Mouse (Mus musculus) MEL (cell line): ENCODE data around the gene Krt15. TPM values are rescaled to one million over a fixed set of nuclear protein-coding genes. Genes with fewer than 3 reads are reported as not detected.

Source experiments
- DNase-seq: peaks from one replicate; pipeline ENCODE4 v3.0.0; 2011; ENCODE audit warnings: low read depth, low spot score
- H3K27ac ChIP-seq: 2 replicates; pipeline ENCODE4 v1.5.1; 2012; ENCODE audit warnings: low read depth, mild to moderate bottlenecking, control low read depth, low read length, moderate library complexity; ENCODE audit not compliant: control insufficient read depth
- H3K27me3 ChIP-seq, 2 experiments: fragments of 150-350 bp in 1 of 2; sonication (generic) in 1 of 2; 2 replicates each; pipeline ENCODE4 v1.6.1; 2012; ENCODE audit warnings: low read length in 2 of 2, mild to moderate bottlenecking in 2 of 2, improper control_type of control experiment in 1 of 2, moderate library complexity in 1 of 2; ENCODE audit not compliant: insufficient read depth in 2 of 2, control insufficient read depth in 1 of 2
- H3K36me3 ChIP-seq, 2 experiments: 2 replicates each; pipeline ENCODE4 v1.6.1; 2012 to 2014; ENCODE audit warnings: low read length in 2 of 2, improper control_type of control experiment in 1 of 2, inconsistent platforms in 1 of 2, mild to moderate bottlenecking in 1 of 2; ENCODE audit not compliant: insufficient read depth in 2 of 2, control insufficient read depth in 1 of 2
- H3K4me1 ChIP-seq, 2 experiments: fragments of 150-350 bp in 1 of 2; sonication (generic) in 1 of 2; 2 replicates each; pipeline ENCODE4 v1.6.1; 2012; ENCODE audit warnings: low read length in 2 of 2, improper control_type of control experiment in 1 of 2, mild to moderate bottlenecking in 1 of 2; ENCODE audit not compliant: insufficient read depth in 2 of 2, control insufficient read depth in 1 of 2
- H3K4me3 ChIP-seq, 2 experiments: fragments of 150-350 bp in 1 of 2; sonication (generic) in 1 of 2; 2 replicates each; pipeline ENCODE4 v1.5.1; 2012; ENCODE audit warnings: low read depth in 2 of 2, low read length in 2 of 2, mild to moderate bottlenecking in 2 of 2, moderate library complexity in 2 of 2, control low read depth in 1 of 2, improper control_type of control experiment in 1 of 2; ENCODE audit not compliant: control insufficient read depth in 1 of 2, insufficient read depth in 1 of 2
- H3K79me2 ChIP-seq: 2 replicates; pipeline ENCODE4 v1.6.1; 2012; ENCODE audit warnings: mild to moderate bottlenecking, low read length, moderate library complexity; ENCODE audit not compliant: control insufficient read depth, poor library complexity, insufficient read depth
- H3K9ac ChIP-seq: 2 replicates; pipeline ENCODE4 v1.6.1; 2012; ENCODE audit warnings: low read depth, mild to moderate bottlenecking, control low read depth, low read length, moderate library complexity; ENCODE audit not compliant: control insufficient read depth, poor library complexity, severe bottlenecking
- H3K9me3 ChIP-seq: fragments of 150-350 bp; sonication (generic); replicated peaks from 2 replicates; pipeline ENCODE4 v1.6.1; 2012; ENCODE audit warnings: mild to moderate bottlenecking, low read length, improper control_type of control experiment, moderate library complexity; ENCODE audit not compliant: insufficient read depth
- EP300 ChIP-seq, 2 experiments: IDR thresholded peaks; 2 replicates each; pipeline ENCODE4 v1.6.1; 2011; ENCODE audit warnings: improper control_type of control experiment in 2 of 2, low read length in 2 of 2, low read depth in 1 of 2, mild to moderate bottlenecking in 1 of 2
- GABPA ChIP-seq: IDR thresholded peaks from 2 replicates; pipeline ENCODE4 v1.6.1; 2012; ENCODE audit warnings: low read depth, mild to moderate bottlenecking, inconsistent platforms, low read length, improper control_type of control experiment, moderate library complexity
- GATA1 ChIP-seq: IDR thresholded peaks from 2 replicates; pipeline ENCODE4 v1.6.1; 2011; ENCODE audit warnings: low read depth, low read length, improper control_type of control experiment
- MAFK ChIP-seq: IDR thresholded peaks from 2 replicates; pipeline ENCODE4 v1.6.1; 2011; ENCODE audit warnings: low read depth, mild to moderate bottlenecking, low read length, improper control_type of control experiment, borderline replicate concordance
- MAZ ChIP-seq: IDR thresholded peaks from 2 replicates; pipeline ENCODE4 v1.6.1; 2012; ENCODE audit warnings: low read depth, mild to moderate bottlenecking, inconsistent platforms, low read length, improper control_type of control experiment
- MEF2A ChIP-seq: IDR thresholded peaks from 2 replicates; pipeline ENCODE4 v1.6.1; 2014; ENCODE audit warnings: low read depth, mild to moderate bottlenecking, inconsistent platforms, low read length, improper control_type of control experiment; ENCODE audit not compliant: poor library complexity, insufficient replicate concordance, severe bottlenecking; ENCODE audit errors: extremely low read depth
- POLR2A ChIP-seq, 2 experiments: IDR thresholded peaks; 2 replicates each; pipeline ENCODE4 v1.6.1; 2011 to 2012; ENCODE audit warnings: low read length in 2 of 2, mild to moderate bottlenecking in 2 of 2, control low read depth in 1 of 2, improper control_type of control experiment in 1 of 2, low read depth in 1 of 2, moderate library complexity in 1 of 2; ENCODE audit not compliant: control insufficient read depth in 1 of 2, insufficient read depth in 1 of 2, poor library complexity in 1 of 2
- RAD21 ChIP-seq: IDR thresholded peaks from 2 replicates; pipeline ENCODE4 v1.6.1; 2011; ENCODE audit warnings: mild to moderate bottlenecking, low read depth, low read length, improper control_type of control experiment
- RCOR1 ChIP-seq: IDR thresholded peaks from 2 replicates; pipeline ENCODE4 v1.6.1; 2012; ENCODE audit warnings: low read depth, mild to moderate bottlenecking, inconsistent platforms, low read length, improper control_type of control experiment
- TBP ChIP-seq: IDR thresholded peaks from 2 replicates; pipeline ENCODE4 v1.8.0; 2011; ENCODE audit warnings: low read depth, low read length, improper control_type of control experiment
- TCF12 ChIP-seq: IDR thresholded peaks from 2 replicates; pipeline ENCODE4 v1.6.1; 2014; ENCODE audit warnings: low read depth, mild to moderate bottlenecking, inconsistent platforms, low read length, improper control_type of control experiment, moderate library complexity
- polyA plus RNA-seq, 2 experiments: library from polyadenylated mRNA; stranded (reverse) in 1 of 2; unstranded in 1 of 2; fragments of >175 nt in 1 of 2; fragments of >200 nt in 1 of 2; gene quantifications; 2 replicates each; pipeline versions ENCODE4 v1.2.1 to v1.2.4; 2012; ENCODE audit warnings: low replicate concordance in 2 of 2, low read depth in 1 of 2; ENCODE audit not compliant: insufficient read length in 2 of 2, insufficient read depth in 1 of 2, missing spikeins in 1 of 2
- total RNA-seq: library from RNA; depleted of rRNA; stranded (reverse); fragments of 300-350 nt; gene quantifications from 2 replicates; pipeline ENCODE4 v1.2.3, GENCODE M21; 2012

The Krt15 gene
- total and polyA plus RNA-seq, 3 experiments, result not detected

GRCm38 (mm10) chr11:100155497-100156255 lies 19.9 kb upstream of the Krt15 start:
- no peak for TF ChIP-seq RAD21
- no peak for TF ChIP-seq POLR2A (IDR thresholded peaks at IDR 0.05; ENCODE audit: control insufficient read depth in 1 of 2, insufficient read depth in 1 of 2, low read depth in 1 of 2, low read length in 2 of 2, poor library complexity in 1 of 2)
- TF ChIP-seq MAZ, result no peak
- H3K79me2 ChIP-seq, result no peaks in the 10 kb centered on the region
- H3K36me3 ChIP-seq, result no peaks in the 10 kb centered on the region
- no peak overlapping the region for H3K9ac ChIP-seq
- no peaks in the 10 kb centered on the region for H3K4me1 ChIP-seq
- no peak for DNase-seq
- no peaks in the 10 kb centered on the region for H3K9me3 ChIP-seq
- H3K4me3 ChIP-seq, result no peak overlapping the region
- no peaks in the 10 kb centered on the region for H3K27me3 ChIP-seq
- no peak overlapping the region for H3K27ac ChIP-seq

DNA sequence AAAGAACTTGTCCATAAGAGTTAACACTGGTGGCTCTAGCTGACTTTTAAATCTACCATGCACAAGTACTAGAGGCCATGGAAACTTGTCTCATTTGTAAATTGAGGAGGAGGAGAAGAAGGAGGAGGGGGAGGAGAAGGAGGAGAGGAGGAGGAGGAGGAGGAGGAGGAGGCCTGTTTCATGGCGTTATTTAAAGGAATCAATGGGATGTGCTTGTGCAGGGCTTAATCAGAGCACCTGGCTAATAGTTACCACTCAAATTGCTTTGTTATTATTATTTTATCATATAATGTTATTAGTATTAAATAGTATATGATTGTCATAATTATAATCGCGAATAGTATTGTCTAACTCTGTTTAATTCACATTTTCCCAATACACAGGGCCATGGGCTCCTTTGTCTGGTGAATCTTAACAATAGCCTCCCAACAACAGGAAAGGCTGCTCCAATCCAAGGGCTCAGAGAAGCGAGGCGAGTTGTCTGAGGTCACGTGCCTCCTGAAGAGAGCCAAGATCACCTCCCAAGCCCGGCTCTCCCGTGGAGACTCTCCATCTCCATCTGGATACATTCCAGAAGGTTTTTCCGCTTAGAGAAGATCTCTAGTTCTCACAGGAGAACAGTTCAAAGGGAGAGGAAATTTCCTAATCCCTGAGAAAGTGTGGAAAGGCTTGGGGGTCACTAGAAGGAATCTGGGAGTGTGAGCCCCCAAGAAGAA lies 13.0 kb upstream of the Krt15 start, which contains the start of gene Krt19:
Gene Krt19 (minus strand): TSS at position 51 of the 716 bp plus-strand sequence.
- H3K9ac ChIP-seq, result no peak within 1 kb of the TSS
- H3K36me3 ChIP-seq, result no peaks in the 10 kb centered on the region
- DNase-seq, result no peak
- H3K27ac ChIP-seq, result no peak within 1 kb of the TSS
- H3K4me1 ChIP-seq, result no peaks in the 10 kb centered on the region
- no peak within 1 kb of the TSS for H3K4me3 ChIP-seq
- H3K79me2 ChIP-seq, result no peaks in the 10 kb centered on the region
- TF ChIP-seq MAZ (no peak), TCF12 (no peak), EP300 (IDR thresholded peaks at IDR 0.05; ENCODE audit: low read depth in 1 of 2, low read length in 2 of 2) (no peak), TBP (no peak), GATA1 (no peak), MEF2A (no peak), RCOR1 (no peak), MAFK (no peak), POLR2A (IDR thresholded peaks at IDR 0.05; ENCODE audit: control insufficient read depth in 1 of 2, insufficient read depth in 1 of 2, low read depth in 1 of 2, low read length in 2 of 2, poor library complexity in 1 of 2) (no peak), GABPA (no peak)
- H3K9me3 ChIP-seq, result no peaks in the 10 kb centered on the region
- no peaks in the 10 kb centered on the region for H3K27me3 ChIP-seq
